Mouse (Mus musculus): ENCODE results near the gene En2.

- TF ChIP-seq CTCF (conservative IDR thresholded peaks at IDR 0.05; ENCODE audit: insufficient read depth, insufficient read length, low read depth, low read length) (no peak), POLR2A (IDR thresholded peaks at IDR 0.05; ENCODE audit: low read depth, low read length) (no peak)
These were observed 20.9 kb upstream of the En2 start for GRCm38 (mm10) chr5:28144555-28144954.
